Mouse (Mus musculus) heart, postnatal 14 days (tissue): Measurements from ENCODE around the gene Cdc42ep4. TPM values are rescaled to one million over a fixed set of nuclear protein-coding genes. Genes with fewer than 3 reads are reported as not detected.

Experiments used
- DNase-seq, 2 experiments: peaks; one replicate each; pipeline ENCODE4 v3.0.0; 2021 to 2022
- intact Hi-C: fragments of 180-260 bp; cut with DNase I; formaldehyde crosslinking; loops from one replicate; pipeline ENCODE4 v1.15.1; 2025
- long read RNA-seq, 2 experiments: library from polyadenylated mRNA; stranded (forward); transcript quantifications; one replicate each; pipeline ENCODE4 v2.0.0; 2021
- total RNA-seq, 2 experiments: library from RNA; stranded (reverse); gene quantifications; 2 replicates each; pipeline ENCODE4 v1.2.3; 2021

Gene Cdc42ep4
- total RNA-seq, result 10 to 100 TPM; 30.9 to 33.4 TPM
- long read RNA-seq, experiment 1, transcript Cdc42ep4-201 (2 exons, 3,008 nt), result major isoform, 34 of 45 reads
- long read RNA-seq, experiment 1, partial matches to known transcripts, result 0 of 45 reads
- long read RNA-seq, experiment 1, other reads (novel, unspliced or antisense), result 9 of 45 reads
- long read RNA-seq, experiment 2, transcript Cdc42ep4-201 (2 exons, 3,008 nt), result major isoform, 8 of 22 reads
- long read RNA-seq, experiment 2, partial matches to known transcripts, result 0 of 22 reads
- long read RNA-seq, experiment 2, other reads (novel, unspliced or antisense), result 10 of 22 reads

DNA sequence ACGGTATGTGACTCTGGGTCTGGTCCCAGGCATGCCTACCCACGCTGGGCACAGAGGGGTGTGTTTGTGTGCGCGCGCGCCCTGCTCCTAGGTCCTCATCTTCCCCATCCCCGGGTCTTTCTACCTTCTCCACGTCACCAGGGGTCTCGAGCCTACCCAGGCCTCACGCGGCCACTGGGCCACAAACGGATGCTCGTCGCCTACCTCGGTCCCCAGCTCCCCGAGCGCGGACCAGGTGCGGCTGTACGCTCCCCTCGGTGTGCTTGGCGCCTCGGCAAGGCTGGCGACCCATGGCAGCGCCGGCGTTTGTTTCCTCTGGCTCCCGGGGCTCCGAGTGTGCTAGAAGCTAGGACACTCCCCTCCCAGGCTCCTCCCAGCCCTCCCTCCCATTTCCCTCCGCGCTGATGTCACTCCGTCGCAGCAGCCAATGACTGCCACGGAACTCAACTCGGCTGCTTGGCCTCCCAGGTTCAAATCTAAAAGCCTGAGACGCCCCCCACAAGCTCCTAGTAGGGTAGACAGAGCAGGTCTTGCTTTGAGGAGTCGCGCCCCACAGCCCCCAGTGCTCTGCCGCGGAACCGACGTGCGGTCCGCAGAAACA lies at the start of gene Cdc42ep4:
Cdc42ep4 (minus strand) TSS at position 398 of the 601 bp plus-strand sequence.
- peak; percentile 84 for DNase-seq
- intact Hi-C loops, result loop anchor here (1.0 to 2.0 kb wide), 3 partner anchors 27 to 56 kb away; no protein-coding TSS in a partner anchor

DNA sequence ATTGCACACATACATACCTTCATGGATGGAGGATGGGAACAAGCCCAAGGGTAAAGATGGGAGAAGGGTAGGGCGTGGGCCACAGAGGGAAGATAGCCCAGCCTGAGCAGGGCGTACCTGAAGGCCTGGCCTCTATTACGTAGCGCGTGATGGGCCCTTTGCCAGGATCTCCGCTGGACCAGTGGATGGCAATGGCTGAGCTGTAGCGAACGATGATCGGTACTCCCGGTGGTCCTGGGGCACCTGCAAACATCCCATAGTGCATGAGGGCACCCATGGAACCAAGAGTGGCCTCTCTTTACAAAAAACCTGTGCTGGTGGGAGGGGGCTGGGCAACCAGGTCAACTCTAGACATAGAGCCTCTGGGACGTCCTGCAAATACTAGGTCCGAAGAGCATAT lies 48.3 kb upstream of the Cdc42ep4 start:
- DNase-seq, result no peak
- intact Hi-C loops, result no loop called here

DNA sequence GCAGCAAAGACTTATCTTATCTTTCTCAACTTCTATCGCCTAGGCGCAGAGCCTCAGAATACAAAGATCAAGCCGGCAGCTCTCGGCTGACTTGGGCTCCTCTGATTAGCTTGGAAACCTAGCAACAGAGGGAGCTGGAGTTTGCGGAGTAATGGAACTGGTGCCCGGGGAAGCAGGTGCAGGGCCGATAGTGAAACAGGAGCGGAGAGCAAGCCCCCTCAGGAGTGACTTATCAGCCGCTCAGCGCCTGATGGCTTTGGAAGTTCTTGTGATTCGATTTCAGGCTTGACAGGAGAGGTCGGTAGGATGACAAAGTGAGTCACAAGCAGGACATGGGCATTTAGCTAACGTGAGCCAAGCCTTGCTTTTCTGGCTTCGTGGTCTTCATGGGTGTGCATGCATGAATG lies 47.4 kb upstream of the Cdc42ep4 start:
- DNase-seq, result no peak
- intact Hi-C loops, result no loop called here

DNA sequence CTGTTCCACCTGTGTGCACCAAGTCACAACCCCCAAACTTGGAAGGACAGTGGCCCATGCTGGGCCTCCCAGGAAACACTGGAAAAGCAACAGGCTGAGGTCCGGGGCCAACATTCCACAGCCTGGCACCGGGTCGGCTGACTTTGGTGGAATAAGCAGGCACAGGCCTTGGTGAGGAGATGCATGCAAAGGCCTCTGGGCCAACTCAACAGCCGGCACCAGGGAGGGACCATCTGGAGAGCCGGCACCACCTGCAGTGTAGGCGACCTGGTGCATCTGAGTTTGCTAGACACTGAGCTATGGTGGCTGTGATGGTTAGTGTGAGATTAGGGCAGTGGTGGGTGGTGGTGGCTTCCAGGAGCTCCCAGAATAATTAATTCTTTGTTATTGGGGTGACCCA lies 46.3 kb upstream of the Cdc42ep4 start:
- intact Hi-C loops, result no loop called here
- DNase-seq, result no peak

DNA sequence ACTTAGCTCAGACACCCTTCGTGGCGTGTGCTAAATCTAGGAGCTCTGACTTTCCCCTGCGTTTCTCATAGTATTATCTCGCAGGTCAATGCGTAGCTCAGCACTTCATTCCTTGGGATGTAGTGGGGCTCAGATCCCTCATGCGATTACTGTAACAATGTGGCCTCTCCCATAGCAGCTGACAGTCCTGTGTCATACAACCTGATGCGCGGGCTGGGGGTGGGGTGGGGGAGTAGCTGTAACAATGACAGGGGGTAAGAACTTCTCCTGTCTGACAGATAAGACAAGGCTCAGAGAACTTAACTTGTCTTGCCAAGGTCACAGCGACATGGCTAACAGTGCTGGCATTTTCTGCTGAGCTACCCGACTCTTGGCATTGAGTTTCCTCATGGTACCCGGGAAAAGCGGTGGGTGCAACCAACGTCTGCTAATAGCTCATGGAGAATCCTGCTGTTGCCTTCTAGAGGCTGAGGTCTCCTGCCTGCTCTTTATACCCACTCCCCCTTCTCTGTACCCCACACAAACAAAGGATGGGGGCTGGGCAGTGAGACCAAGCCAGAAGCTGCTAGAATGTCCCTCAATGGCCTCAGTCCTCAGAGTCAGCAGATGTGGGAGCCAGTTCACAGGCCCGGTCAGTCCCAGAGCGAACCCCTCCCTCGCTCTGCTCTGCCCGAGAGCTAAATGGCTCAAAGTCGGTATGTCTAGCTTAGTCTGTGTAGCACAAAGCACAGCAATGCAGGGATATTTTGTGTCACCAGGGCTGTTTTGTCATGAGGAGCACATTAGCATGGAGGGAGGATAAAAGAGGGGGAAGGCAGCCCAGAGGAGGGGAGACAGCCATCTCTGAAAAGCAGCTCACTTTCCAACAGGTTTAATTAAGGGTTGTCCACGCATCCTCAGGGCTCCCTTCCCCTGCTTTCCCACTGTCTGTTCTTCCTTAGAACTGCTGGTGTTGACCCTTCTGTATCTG lies 45.6 kb upstream of the Cdc42ep4 start:
- intact Hi-C loops, result no loop called here
- DNase-seq, result no peak

DNA sequence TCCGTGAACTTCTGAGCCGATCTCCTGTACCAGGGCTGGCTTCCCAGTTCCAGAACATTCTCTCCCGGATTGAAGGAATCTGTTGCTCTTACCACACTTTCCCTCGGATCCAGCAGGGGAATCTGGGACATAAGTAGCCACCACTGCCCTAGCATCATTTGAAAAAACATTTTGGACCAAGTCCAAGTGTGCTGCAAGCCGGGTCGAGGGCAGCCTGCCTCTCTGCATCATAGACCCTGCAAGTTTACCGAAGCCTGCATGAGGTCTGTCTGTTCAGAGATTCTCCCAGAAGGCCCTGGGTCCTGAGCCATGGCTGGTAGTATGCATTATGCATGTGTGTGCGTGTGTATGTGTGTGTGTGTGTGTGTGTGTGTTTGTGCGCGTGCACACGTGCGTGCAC lies 44.2 kb upstream of the Cdc42ep4 start:
- no peak for DNase-seq
- intact Hi-C loops, result no loop called here

DNA sequence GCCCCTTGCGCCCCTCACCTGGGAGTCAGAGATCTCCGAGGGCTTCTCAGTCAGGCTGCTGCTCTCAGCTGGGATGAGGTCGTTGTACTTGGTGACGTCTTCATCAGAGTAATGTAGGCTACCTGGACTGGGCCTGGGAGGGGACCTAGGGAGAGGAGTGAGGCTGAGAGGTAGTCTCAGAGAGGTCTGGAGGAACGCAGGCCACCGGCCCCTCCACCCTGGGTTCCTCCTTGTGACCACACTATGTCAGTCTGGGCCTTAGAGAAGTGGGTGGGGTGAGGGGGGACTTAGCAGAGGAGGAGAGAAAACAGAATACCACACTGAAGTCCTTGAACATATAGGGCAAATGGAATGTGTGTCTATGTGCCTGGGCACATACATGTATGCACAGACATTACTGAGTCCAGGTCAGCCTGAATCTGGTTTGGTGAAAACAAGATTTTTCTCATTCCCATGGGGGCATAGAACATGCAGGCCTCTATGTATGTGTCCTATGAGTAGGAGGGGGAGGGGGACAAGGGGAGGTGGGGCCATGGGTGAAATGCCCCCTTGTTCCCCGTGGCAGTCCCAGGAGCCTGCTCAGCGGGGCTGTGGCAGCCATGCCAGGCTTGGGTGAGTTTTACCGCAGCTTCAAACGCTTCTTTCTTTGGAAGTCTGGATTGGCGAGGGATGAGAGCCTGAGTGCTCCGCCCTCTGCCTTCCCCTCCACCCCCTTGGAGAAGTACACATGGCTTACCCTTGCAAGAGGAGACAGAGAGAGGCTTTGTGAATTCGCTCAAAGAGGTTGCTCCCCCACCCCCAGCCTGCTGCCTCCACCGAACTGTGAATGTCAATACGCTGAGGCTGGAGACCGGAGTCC lies 39.9 kb upstream of the Cdc42ep4 start:
- no peak for DNase-seq
- intact Hi-C loops, result no loop called here

DNA sequence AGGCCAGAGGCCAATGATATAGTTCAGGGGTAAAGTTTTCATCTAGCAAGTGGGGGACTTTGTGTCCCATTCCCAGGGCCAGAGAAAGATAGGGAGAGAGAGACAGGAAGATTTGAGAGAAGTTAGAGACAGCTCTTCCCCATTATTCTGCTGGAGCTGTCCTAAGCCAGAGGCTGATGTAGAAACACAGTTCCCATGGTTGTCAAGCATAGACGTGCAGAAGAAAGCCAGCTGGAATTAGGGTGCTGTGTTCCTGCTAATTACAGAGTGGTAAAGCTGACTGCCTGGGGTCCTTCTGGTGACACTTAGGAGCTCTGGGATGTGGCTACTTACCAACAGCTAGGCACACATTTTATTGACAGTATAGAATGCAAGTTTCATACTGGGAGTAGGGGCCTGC lies 37.4 kb upstream of the Cdc42ep4 start:
- no peak for DNase-seq
- intact Hi-C loops, result no loop called here

DNA sequence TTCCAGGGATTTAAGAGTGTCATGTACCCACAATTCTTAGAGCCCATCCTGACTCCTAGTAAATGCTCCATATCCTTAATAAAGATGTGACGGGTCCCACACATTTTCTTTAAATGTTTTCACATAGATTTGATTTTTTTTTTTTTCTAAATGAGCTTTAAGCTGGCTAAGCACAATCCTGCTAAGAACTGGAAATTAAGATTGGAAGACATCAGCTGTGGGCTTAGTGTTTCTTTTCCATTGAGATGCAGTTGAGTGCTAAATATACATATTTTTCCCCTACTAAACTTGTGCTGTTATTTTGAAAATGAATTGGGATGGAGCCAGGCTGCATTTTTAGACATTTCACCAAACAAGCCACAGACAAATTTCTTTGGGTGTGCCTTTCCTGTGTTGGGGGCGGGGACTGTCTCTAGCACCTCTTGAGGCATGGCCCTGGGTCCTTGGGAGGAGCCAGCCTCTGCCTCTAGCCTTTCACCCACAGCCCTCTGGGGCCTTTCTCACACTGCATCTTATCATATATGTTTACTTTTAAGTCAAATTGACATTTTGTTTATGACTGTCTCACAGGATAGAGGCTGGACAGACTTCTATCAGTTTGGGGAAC lies 36.6 kb upstream of the Cdc42ep4 start:
- DNase-seq, result peak in 1 of 2 experiments; percentile 53
- intact Hi-C loops, result no loop called here

DNA sequence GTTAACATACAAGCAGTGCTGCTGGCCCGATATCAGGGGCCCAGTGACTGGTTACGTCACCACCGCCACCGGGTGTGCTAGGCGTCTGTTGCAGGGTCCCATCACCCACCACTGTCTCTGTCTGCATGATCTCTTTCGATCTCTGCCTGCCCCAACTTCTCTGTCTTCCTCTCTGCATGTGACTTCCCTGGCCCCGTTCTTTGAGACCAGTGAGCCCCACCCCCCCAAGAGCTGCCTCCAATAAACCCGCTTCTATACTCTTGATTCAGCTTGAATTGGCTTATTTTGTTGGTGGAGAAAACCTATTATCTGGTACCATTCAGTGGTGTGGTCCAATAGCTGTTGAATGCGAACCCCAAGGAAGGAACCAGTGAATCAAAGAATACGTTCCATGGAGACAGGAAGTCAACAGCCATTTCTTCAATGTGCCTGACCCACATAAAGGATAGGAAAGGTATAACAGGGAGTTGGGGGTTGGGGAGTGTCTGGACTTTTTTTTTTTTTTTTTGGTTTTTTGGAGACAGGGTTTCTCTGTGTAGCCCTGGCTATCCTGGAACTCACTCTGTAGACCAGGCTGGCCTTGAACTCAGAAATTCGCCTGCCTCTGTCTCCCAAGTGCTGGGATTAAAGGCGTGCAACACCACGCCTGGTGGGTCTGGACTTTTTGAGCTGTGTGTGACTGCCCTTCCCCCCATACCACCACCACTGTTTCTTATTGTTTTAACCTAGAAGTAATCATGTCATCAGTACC lies 35.9 kb upstream of the Cdc42ep4 start:
- intact Hi-C loops, result no loop called here

DNA sequence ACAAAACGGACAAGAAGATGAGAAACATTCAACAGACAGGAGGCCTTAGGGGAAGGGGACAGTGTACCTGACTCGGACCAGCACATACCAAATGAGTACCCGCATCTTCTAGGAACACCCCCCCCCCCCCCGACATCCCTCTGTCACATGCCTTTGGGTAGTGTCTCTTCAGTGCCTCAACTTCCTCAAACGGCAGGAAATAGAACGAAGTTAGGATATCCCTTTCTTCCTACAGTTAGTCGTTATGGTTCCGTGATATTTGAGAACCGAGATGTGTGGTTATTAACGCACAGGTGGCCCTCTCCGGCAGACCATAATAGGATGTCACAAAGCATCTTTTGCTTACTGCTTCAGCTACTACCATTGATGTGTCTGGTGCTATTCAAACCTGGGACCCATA lies 35.3 kb upstream of the Cdc42ep4 start:
- no peak for DNase-seq
- intact Hi-C loops, result no loop called here

More for the DNA sequence above, 35.9 kb upstream of the Cdc42ep4 start:
- DNase-seq, result no peak

DNA sequence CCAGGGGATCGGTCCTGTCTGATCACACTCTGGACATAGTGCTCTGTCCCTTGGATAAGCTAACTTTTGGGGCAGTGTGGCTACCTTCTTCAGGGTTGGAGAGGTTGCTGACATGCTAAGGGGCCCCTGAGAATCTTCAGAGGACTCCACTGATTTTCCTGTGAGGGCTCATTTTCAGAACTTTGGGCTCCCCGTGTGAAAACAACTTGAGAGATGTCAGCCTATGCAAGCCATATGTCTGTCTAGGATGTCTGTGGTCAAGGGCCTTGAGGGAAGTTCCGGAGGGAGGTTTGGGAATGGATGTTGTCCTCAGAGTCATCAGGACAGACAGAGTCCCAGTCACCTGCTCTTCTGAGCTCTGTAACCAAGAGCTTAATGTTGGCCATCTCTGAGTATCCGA lies 34.7 kb upstream of the Cdc42ep4 start:
- intact Hi-C loops, result no loop called here
- DNase-seq, result no peak

DNA sequence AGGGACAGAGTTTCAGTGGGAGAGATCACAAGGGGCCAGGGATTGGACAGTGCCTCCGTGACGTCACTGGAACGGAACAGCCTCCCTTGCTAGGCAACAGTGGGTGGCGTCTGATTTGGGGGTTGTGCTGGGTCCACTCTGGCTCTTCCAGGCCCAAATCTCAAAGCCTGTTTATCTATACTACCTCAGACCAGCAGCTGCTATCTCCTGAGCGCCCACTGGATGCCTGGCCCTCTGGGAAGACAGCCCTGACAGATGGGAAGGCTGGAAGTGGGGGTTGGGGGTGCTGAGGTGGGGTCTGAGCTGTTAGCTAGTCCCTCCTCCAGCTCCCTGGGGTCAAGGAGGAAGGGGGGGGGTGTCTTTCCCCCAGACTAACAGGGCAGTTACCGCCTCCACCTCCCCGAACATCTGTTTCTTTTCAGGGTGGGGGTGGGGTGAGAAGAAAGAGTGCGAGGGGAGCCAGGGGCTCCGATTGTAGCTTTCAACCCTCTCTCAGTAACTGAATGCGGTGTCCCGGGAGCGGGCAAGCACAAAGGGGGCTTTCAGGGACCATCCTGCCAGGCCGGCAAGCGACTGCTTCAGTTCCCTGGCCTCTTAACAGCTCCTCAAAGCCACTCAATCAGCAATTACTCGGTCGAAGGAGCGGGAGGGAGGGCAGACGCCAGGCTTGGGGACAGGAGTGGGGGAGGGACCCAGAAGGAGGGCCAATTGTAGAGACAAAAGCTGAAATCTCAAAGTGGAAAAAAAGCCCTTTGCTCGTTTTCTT lies 33.9 kb upstream of the Cdc42ep4 start:
- peak; percentile 68 to 70 for DNase-seq
- intact Hi-C loops, result no loop called here

DNA sequence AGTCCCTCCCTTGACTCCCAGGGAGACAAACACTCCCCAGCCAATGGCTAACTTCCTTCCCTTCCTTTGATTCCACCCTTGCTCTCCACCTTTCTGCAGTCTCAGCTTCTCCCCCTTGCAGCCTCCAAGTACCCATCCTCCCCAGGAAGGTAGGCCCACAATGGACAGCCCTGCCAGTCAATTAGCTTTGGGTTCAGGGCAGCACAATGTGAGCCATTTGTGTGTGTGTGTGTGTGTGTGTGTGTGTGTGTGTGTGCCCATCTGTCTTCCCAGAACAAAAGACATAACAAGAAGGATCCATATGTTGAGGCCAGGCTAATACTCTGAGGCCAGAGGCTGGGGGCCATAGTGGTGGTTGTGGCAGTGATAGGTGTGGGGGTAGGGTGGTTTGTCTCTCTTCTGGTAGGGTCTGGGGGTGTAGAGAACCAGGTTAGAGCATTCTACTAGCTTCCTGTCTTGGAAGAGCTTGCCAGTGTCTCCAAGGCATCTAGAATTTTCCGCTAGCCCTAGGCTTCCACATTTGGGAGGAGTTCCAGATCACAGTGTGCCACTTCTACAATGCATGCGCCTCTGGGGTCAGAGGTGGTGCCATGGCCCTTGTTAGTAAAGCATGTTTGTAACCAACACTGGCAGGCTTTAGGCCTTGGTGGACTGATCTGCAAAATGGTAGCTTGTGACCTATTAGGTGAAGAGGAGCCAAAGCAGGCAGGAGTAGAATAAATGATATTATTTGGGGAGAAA lies 33.1 kb upstream of the Cdc42ep4 start:
- intact Hi-C loops, result no loop called here
- no peak for DNase-seq

DNA sequence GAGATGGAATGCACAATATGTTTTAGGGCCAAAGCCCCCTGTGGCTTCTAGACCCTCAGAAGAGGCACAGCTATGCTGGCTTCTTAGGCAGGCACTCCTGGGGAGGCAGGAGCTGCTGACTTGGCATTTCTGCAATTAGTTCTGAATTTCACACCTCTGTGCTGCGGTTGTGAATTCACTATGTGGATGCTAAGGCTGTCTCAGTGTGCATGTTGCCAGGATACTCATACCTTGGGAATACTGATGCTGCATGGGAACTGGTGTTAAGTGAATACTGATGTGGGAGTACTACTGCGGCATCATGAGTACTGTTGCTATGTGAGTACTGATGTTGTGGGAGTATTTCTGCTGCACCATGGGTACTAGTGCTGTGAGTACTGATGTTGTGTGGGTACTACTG lies 30.8 kb upstream of the Cdc42ep4 start:
- DNase-seq, result no peak
- intact Hi-C loops, result no loop called here

DNA sequence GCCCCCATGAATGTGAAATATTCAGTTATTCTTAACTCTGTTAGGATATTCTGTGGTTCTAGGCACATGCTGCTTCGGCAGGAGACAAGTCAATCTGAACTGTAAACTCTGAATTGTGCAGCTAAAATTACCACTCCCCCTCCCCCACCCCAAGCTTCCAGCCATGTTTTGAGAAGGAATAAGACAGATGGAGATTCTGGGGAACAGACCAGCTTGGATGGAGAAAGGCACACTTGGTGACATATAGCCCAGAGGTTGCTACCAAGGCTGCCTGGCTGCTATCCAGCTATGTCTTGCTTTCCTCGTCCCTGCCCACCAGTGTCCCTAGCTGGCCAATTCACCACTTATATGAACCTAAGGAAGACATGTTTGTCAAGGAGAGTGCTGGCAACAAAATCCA lies 30.3 kb upstream of the Cdc42ep4 start:
- intact Hi-C loops, result no loop called here
- no peak for DNase-seq

DNA sequence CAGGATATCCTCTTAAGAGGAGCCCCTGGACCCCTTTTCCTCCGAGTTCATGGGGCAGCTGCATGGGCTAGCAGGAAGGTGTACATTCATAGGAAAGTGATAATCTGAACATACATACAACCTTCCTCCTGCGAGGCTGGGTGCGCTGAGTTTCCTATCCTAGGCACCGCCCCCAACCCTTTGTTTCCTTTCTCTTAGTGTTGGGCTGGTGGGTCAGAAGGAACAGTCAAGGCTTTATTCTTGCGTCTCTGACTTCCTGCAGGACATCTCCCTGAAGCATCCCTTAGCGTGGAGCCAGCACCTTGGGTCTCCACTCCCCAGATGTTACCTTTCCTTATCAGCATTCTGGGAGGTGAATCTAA lies 28.0 kb upstream of the Cdc42ep4 start:
- intact Hi-C loops, result loop anchor here (2.0 kb wide), 1 partner anchor 29 kb away; the partner anchor contains the start of gene Cdc42ep4
- no peak for DNase-seq
